Mouse (Mus musculus) ES-E14 (cell line): ENCODE measurements around the gene Chst14. TPM values are rescaled to one million over a fixed set of nuclear protein-coding genes. Genes with fewer than 3 reads are reported as not detected.

ENCODE experiments used
- DNase-seq: peaks from one replicate; pipeline ENCODE4 v3.0.0-alpha.2; 2013; ENCODE audit warnings: low read depth, low spot score
- H3K27ac ChIP-seq: 2 replicates; pipeline ENCODE4 v1.5.1; 2012; ENCODE audit warnings: low read depth, mild to moderate bottlenecking, low read length, moderate library complexity, mixed read lengths; ENCODE audit not compliant: poor library complexity, insufficient read depth, severe bottlenecking
- H3K36me3 ChIP-seq: 2 replicates; pipeline ENCODE4 v1.6.1; 2012; ENCODE audit warnings: mild to moderate bottlenecking, low read length, moderate library complexity, mixed read lengths; ENCODE audit not compliant: control insufficient read depth, poor library complexity, insufficient read depth, severe bottlenecking
- H3K4me1 ChIP-seq, 2 experiments: fragments of 150-350 bp in 1 of 2; sonication (generic) in 1 of 2; 2 replicates each; pipeline ENCODE4 v1.6.1; 2012; ENCODE audit warnings: low read length in 2 of 2, mild to moderate bottlenecking in 1 of 2, mixed read lengths in 1 of 2; ENCODE audit not compliant: control insufficient read depth in 2 of 2, insufficient read depth in 2 of 2, poor library complexity in 1 of 2
- H3K4me3 ChIP-seq, 2 experiments: fragments of 150-350 bp in 1 of 2; sonication (generic) in 1 of 2; 2 replicates each; pipeline ENCODE4 v1.5.1; 2012; ENCODE audit warnings: low read length in 2 of 2, low read depth in 1 of 2, mild to moderate bottlenecking in 1 of 2, mixed read lengths in 1 of 2; ENCODE audit not compliant: insufficient read depth in 1 of 2, poor library complexity in 1 of 2, severe bottlenecking in 1 of 2
- H3K9ac ChIP-seq: 2 replicates; pipeline ENCODE4 v1.6.1; 2012; ENCODE audit warnings: low read depth, mild to moderate bottlenecking, low read length, mixed read lengths; ENCODE audit not compliant: poor library complexity, insufficient read depth, severe bottlenecking
- H3K9me3 ChIP-seq: fragments of 150-350 bp; sonication (generic); 2 replicates; pipeline ENCODE4 v1.6.1; 2012; ENCODE audit warnings: low read depth, mild to moderate bottlenecking, low read length; ENCODE audit not compliant: control insufficient read depth, insufficient read depth
- CHD2 ChIP-seq: IDR thresholded peaks from 2 replicates; pipeline ENCODE4 v1.6.1; 2014; ENCODE audit warnings: mild to moderate bottlenecking, low read depth, low read length, inconsistent platforms
- HCFC1 ChIP-seq: IDR thresholded peaks from 2 replicates; pipeline ENCODE4 v1.6.1; 2012; ENCODE audit warnings: low read length, inconsistent platforms, borderline replicate concordance; ENCODE audit not compliant: insufficient read depth
- MAFK ChIP-seq: IDR thresholded peaks from 2 replicates; pipeline ENCODE4 v1.6.1; 2014; ENCODE audit warnings: mild to moderate bottlenecking, low read depth, low read length, inconsistent platforms; ENCODE audit not compliant: insufficient read depth
- ZC3H11A ChIP-seq: IDR thresholded peaks from 2 replicates; pipeline ENCODE4 v1.6.1; 2012; ENCODE audit warnings: low read depth, mild to moderate bottlenecking, inconsistent platforms, low read length, borderline replicate concordance
- ZNF384 ChIP-seq: IDR thresholded peaks from 2 replicates; pipeline ENCODE4 v1.6.1; 2012; ENCODE audit warnings: low read depth, low read length, inconsistent platforms
- in situ Hi-C, 2 experiments: fragments of 600-800 bp; cut with MboI; formaldehyde crosslinking; loops; one replicate each; pipeline ENCODE4 v1.15.1; 2025; ENCODE audit warnings: low sequenced_read_pairs in 2 of 2, inconsistent platforms in 1 of 2; ENCODE audit not compliant: unreplicated experiment in 2 of 2
- total RNA-seq: library from RNA; depleted of rRNA; stranded (reverse); fragments of 300-350 nt; gene quantifications from 2 replicates; pipeline ENCODE4 v1.2.3, GENCODE M21; 2012

Chst14 gene
- total RNA-seq, 1 experiment, result 8.3 TPM

GRCm38 (mm10) chr2:118887440-118887839 is 38.9 kb upstream of the Chst14 start:
- no peak overlapping the region for H3K4me3 ChIP-seq

GRCm38 (mm10) chr2:118887845-118888548 is 38.3 kb upstream of the Chst14 start:
- in situ Hi-C loops, result loop anchor here in 1 of 2 experiments (25.0 kb wide), 1 partner anchor 401 kb away; the partner anchor contains the start of gene Srp14
- TF ChIP-seq HCFC1 (no peak), ZC3H11A (no peak), ZNF384 (no peak), MAFK (no peak)
- peaks cover 0 to 4% of the 10 kb centered on the region in 2 experiments; a peak in 1 of 4 replicates for H3K4me1 ChIP-seq
- no peaks in the 10 kb centered on the region for H3K9me3 ChIP-seq
- no peaks in the 10 kb centered on the region for H3K36me3 ChIP-seq
- DNase-seq, result no peak
- no peak overlapping the region for H3K4me3 ChIP-seq
- H3K27ac ChIP-seq, result no peak overlapping the region
- no peak overlapping the region for H3K9ac ChIP-seq

More at GRCm38 (mm10) chr2:118887440-118887839, 38.9 kb upstream of the Chst14 start:
- H3K27ac ChIP-seq, result no peak overlapping the region
- no peak overlapping the region for H3K9ac ChIP-seq
- in situ Hi-C loops, result loop anchor here in 1 of 2 experiments (25.0 kb wide), 1 partner anchor 400 kb away; the partner anchor contains the start of gene Srp14
- no peak for DNase-seq
- TF ChIP-seq ZC3H11A, result no peak
- TF ChIP-seq CHD2, result no peak
- no peak for TF ChIP-seq ZNF384
- no peak for TF ChIP-seq HCFC1
- TF ChIP-seq MAFK, result no peak
- H3K4me1 ChIP-seq, result peaks cover 0 to 7% of the 10 kb centered on the region in 2 experiments; a peak in 1 of 4 replicates
- no peaks in the 10 kb centered on the region for H3K36me3 ChIP-seq
- H3K9me3 ChIP-seq, result no peaks in the 10 kb centered on the region

GRCm38 (mm10) chr2:118891173-118891572 is 35.1 kb upstream of the Chst14 start:
- H3K36me3 ChIP-seq, result no peaks in the 10 kb centered on the region
- no peak overlapping the region for H3K4me3 ChIP-seq
- TF ChIP-seq MAFK (no peak), ZC3H11A (no peak), ZNF384 (no peak), HCFC1 (no peak), CHD2 (no peak)
- H3K9me3 ChIP-seq, result no peaks in the 10 kb centered on the region
- in situ Hi-C loops, result loop anchor here (5.0 to 25.0 kb wide), 2 partner anchors 189 to 404 kb away; partner anchors contain the start of genes Ankrd63 (in 1 of the 2) and Srp14 (in 1 of the 2)
- H3K9ac ChIP-seq, result no peak overlapping the region
- H3K4me1 ChIP-seq, result peaks cover 0 to 2% of the 10 kb centered on the region in 2 experiments; a peak in 2 of 4 replicates
- DNase-seq, result no peak
- no peak overlapping the region for H3K27ac ChIP-seq

- Histone ChIP-seq H3K9ac (no peak overlapping the region), H3K36me3 (no peaks in the 10 kb centered on the region), H3K4me3 (peak overlapping the region; percentile 60 to 62), H3K27ac (no peak overlapping the region), H3K4me1 (peaks cover 0 to 14% of the 10 kb centered on the region in 2 experiments; a peak in 2 of 4 replicates), H3K9me3 (no peaks in the 10 kb centered on the region)
- in situ Hi-C loops, result loop anchor here (5.0 to 25.0 kb wide), 2 partner anchors 149 to 409 kb away; partner anchors contain the start of genes Inafm2 (in 1 of the 2) and Srp14 (in 1 of the 2)
- TF ChIP-seq HCFC1 (peak; percentile 41; the same call in 1 of the 2 replicates), ZC3H11A (no peak), MAFK (no peak), CHD2 (0 out of 2 replicates have a peak, but pooled peaks have one; percentile 8), ZNF384 (peak; percentile 71)
- no peak for DNase-seq
These were observed 30.0 kb upstream of the Chst14 start for GRCm38 (mm10) chr2:118895990-118896913.
